In genomic region chr6:84010303-84011225, GRCm38 (mm10) we compare ENCODE assay signal across 8 mouse cellular contexts. TPM values are rescaled to one million over a fixed set of nuclear protein-coding genes. Genes with fewer than 3 reads are reported as not detected.
DNase-seq lines count a peak whose midpoint lies in the region; ATAC-seq and TF ChIP-seq lines count a peak whose summit lies in the region.

No protein-coding gene starts in this region.

- H3K4me2 ChIP-seq in forebrain, embryonic 12.5 days, result no peak overlapping the region
- no peak overlapping the region for H3K4me2 ChIP-seq in forebrain, embryonic 15.5 days (replicated peaks)
- H3K4me2 ChIP-seq in embryonic facial prominence, embryonic 12.5 days (replicated peaks), result peak overlapping the region; percentile 89
- H3K4me2 ChIP-seq in liver, postnatal 0 days (ENCODE audit: low read depth, low read length), result no peak overlapping the region

- ATAC-seq in forebrain, embryonic 12.5 days (ENCODE audit: low FRiP score), result peak; percentile 23; the same call in 1 of the 2 replicates
- no peak for ATAC-seq in forebrain, embryonic 15.5 days (replicated peaks)
- ATAC-seq in embryonic facial prominence, embryonic 12.5 days (ENCODE audit: insufficient number of reproducible peaks, insufficient read depth, low FRiP score, low TSS enrichment), result peak; percentile 75; the same call in 1 of the 2 replicates
- no peak for ATAC-seq in liver, postnatal 0 days

- no peak for TF ChIP-seq CTCF in liver, postnatal 0 days (IDR thresholded peaks at IDR 0.05; ENCODE audit: low read depth)

- H3K36me3 ChIP-seq in forebrain, embryonic 12.5 days (replicated peaks), result no peaks in the 10 kb centered on the region
- H3K36me3 ChIP-seq in forebrain, embryonic 15.5 days, result no peaks in the 10 kb centered on the region
- H3K36me3 ChIP-seq in embryonic facial prominence, embryonic 12.5 days, result no peaks in the 10 kb centered on the region
- H3K36me3 ChIP-seq in liver, postnatal 0 days (replicated peaks; ENCODE audit: insufficient read depth, low read length), result no peaks in the 10 kb centered on the region

- no peaks in the 10 kb centered on the region for H3K9me3 ChIP-seq in forebrain, embryonic 12.5 days
- H3K9me3 ChIP-seq in forebrain, embryonic 15.5 days, result no peaks in the 10 kb centered on the region
- no peaks in the 10 kb centered on the region for H3K9me3 ChIP-seq in embryonic facial prominence, embryonic 12.5 days
- no peaks in the 10 kb centered on the region for H3K9me3 ChIP-seq in liver, postnatal 0 days (ENCODE audit: low read length)

- peak overlapping the region; percentile 21; the same call in 1 of the 2 replicates for H3K9ac ChIP-seq in forebrain, embryonic 12.5 days
- H3K9ac ChIP-seq in forebrain, embryonic 15.5 days (replicated peaks), result no peak overlapping the region
- no peak overlapping the region for H3K9ac ChIP-seq in embryonic facial prominence, embryonic 12.5 days
- H3K9ac ChIP-seq in liver, postnatal 0 days (replicated peaks), result no peak overlapping the region

- 35% methylated on average over 8 of the region's 8 CpGs for WGBS in forebrain, embryonic 12.5 days
- 36% methylated on average over 8 of the region's 8 CpGs for WGBS in forebrain, embryonic 15.5 days
- WGBS in embryonic facial prominence, embryonic 12.5 days, result 25% methylated on average over 8 of the region's 8 CpGs
- 53% methylated on average over 8 of the region's 8 CpGs for WGBS in liver, postnatal 0 days (ENCODE audit: insufficient replicate concordance)

- intact Hi-C loops in heart, postnatal 14 days (cut with DNase I), result no loop called here

- peaks cover 17% of the 10 kb centered on the region for H3K27me3 ChIP-seq in forebrain, embryonic 12.5 days
- H3K27me3 ChIP-seq in forebrain, embryonic 15.5 days, result peaks cover 4% of the 10 kb centered on the region; the same call in 1 of the 2 replicates
- H3K27me3 ChIP-seq in embryonic facial prominence, embryonic 12.5 days, result peaks cover 17% of the 10 kb centered on the region
- H3K27me3 ChIP-seq in liver, postnatal 0 days (ENCODE audit: insufficient read depth, low read length), result peaks cover 19% of the 10 kb centered on the region

- H3K4me1 ChIP-seq in forebrain, embryonic 12.5 days, result peaks cover 31% of the 10 kb centered on the region
- peaks cover 24% of the 10 kb centered on the region for H3K4me1 ChIP-seq in forebrain, embryonic 15.5 days
- peaks cover 30% of the 10 kb centered on the region for H3K4me1 ChIP-seq in embryonic facial prominence, embryonic 12.5 days
- no peaks in the 10 kb centered on the region for H3K4me1 ChIP-seq in liver, postnatal 0 days (ENCODE audit: insufficient read depth)

- H3K4me3 ChIP-seq in forebrain, embryonic 12.5 days (replicated peaks), result no peak overlapping the region
- H3K4me3 ChIP-seq in forebrain, embryonic 15.5 days, result no peak overlapping the region
- no peak overlapping the region for H3K4me3 ChIP-seq in embryonic facial prominence, embryonic 12.5 days
- no peak overlapping the region for H3K4me3 ChIP-seq in liver, postnatal 0 days (ENCODE audit: low read depth, low read length)

- no peak for TF ChIP-seq EP300 in liver, postnatal 0 days (IDR thresholded peaks at IDR 0.05; ENCODE audit: low read depth)

- H3K27ac ChIP-seq in forebrain, embryonic 12.5 days, result 0 out of 2 replicates have a peak overlapping the region, but pooled peaks have one; percentile 8
- H3K27ac ChIP-seq in forebrain, embryonic 15.5 days (replicated peaks), result no peak overlapping the region
- H3K27ac ChIP-seq in embryonic facial prominence, embryonic 12.5 days, result peak overlapping the region; percentile 67
- no peak overlapping the region for H3K27ac ChIP-seq in liver, postnatal 0 days (ENCODE audit: low read depth)

- DNase-seq in heart, postnatal 14 days, result peak; percentile 69 to 87
- peak; percentile 85 to 88 for DNase-seq in kidney, postnatal 36 days
- peak; percentile 17 for DNase-seq in urinary bladder, postnatal 25 days (ENCODE audit: low spot score)
- DNase-seq in liver, postnatal 0 days, result no peak
- DNase-seq in layer of hippocampus, postnatal 10 days (ENCODE audit: low spot score in 2 of 2), result no peak

RNA-seq across cellular contexts. Expression of gene Dysf, which starts 2.2 kb away (rescaled TPM):
- polyA plus RNA-seq in forebrain, embryonic 12.5 days (2016; fragmentation: Nextera tagmentation; extraction: Ambion mirVana), result 3.7 and 4.3 TPM in 2 replicates
- 1.5 and 1.7 TPM in 2 replicates for polyA plus RNA-seq in forebrain, embryonic 15.5 days (2015; fragmentation: Nextera tagmentation; extraction: Ambion mirVana)
- polyA plus RNA-seq in embryonic facial prominence, embryonic 12.5 days (2016; fragmentation: Nextera tagmentation; extraction: Ambion mirVana), result 8.7 and 10.9 TPM in 2 replicates
- 100 to 1,000 TPM; 115 to 119 TPM for total RNA-seq in heart, postnatal 14 days (2021)
- 2.0 and 2.7 TPM in 2 replicates for polyA plus RNA-seq in liver, postnatal 0 days (2015; fragmentation: Nextera tagmentation; extraction: Ambion mirVana)
- total RNA-seq in layer of hippocampus, postnatal 10 days (2021), result 1 to 10 TPM; 3.5 to 4.0 TPM

Comparison
In these comparisons a context has a peak if more than half of its experiments do, and no peak if none do; other contexts are left out.
1. ATAC-seq: peak in forebrain, embryonic 12.5 days (single experiment) and embryonic facial prominence, embryonic 12.5 days (single experiment); none in forebrain, embryonic 15.5 days (single experiment) and liver, postnatal 0 days (single experiment).
2. H3K27ac ChIP-seq: peak in forebrain, embryonic 12.5 days (single experiment) and embryonic facial prominence, embryonic 12.5 days (single experiment); none in forebrain, embryonic 15.5 days (single experiment) and liver, postnatal 0 days (single experiment).
3. DNase-seq: peak in heart, postnatal 14 days (2 of 2), kidney, postnatal 36 days (2 of 2) and urinary bladder, postnatal 25 days (single experiment); none in liver, postnatal 0 days (single experiment) and layer of hippocampus, postnatal 10 days (0 of 2).